9 mouse cellular contexts compared by ENCODE assay signal in genomic region chr2:152765045-152765674, GRCm38 (mm10). TPM values are rescaled to one million over a fixed set of nuclear protein-coding genes. Genes with fewer than 3 reads are reported as not detected.
DNase-seq lines count a peak whose midpoint lies in the region; ATAC-seq and TF ChIP-seq lines count a peak whose summit lies in the region.
"Had no signal": no experiment of that assay in that cellular context is flagged by ENCODE, and none has a peak within 500 bp of the region (broad histone marks: within the 10 kb centered on the region; RNA-seq: fewer than 3 reads in every experiment).

No protein-coding gene starts in this region.

- no peaks in the 10 kb centered on the region for H3K36me3 ChIP-seq in heart, embryonic 15.5 days
- H3K36me3 ChIP-seq in forebrain, embryonic 16.5 days (ENCODE audit: control insufficient read depth, insufficient read depth), result no peaks in the 10 kb centered on the region
- 0 out of 2 replicates have a peak, but pooled peaks cover 3% of the 10 kb centered on the region for H3K36me3 ChIP-seq in limb, embryonic 14.5 days (ENCODE audit: control insufficient read depth, insufficient read depth, low read length)
- H3K36me3 ChIP-seq in midbrain, postnatal 0 days (ENCODE audit: insufficient read depth, low read length), result no peaks in the 10 kb centered on the region

- intact Hi-C loops in heart, postnatal 10 days (cut with DNase I), result loop anchor here (2.0 kb wide), 1 partner anchor 22 kb away; no protein-coding TSS in a partner anchor

- TF ChIP-seq CTCF in midbrain, postnatal 0 days (IDR thresholded peaks at IDR 0.05), result no peak

- peak overlapping the region; percentile 57 for H3K4me2 ChIP-seq in heart, embryonic 15.5 days
- H3K4me2 ChIP-seq in forebrain, embryonic 16.5 days (ENCODE audit: low read length), result peak overlapping the region; percentile 3; the same call in 1 of the 2 replicates
- peak overlapping the region; percentile 27; the same call in 1 of the 2 replicates for H3K4me2 ChIP-seq in limb, embryonic 14.5 days (replicated peaks; ENCODE audit: low read depth, low read length, severe bottlenecking)
- 0 out of 2 replicates have a peak overlapping the region, but pooled peaks have one; percentile 12 for H3K4me2 ChIP-seq in midbrain, postnatal 0 days (ENCODE audit: low read depth, low read length, poor library complexity, severe bottlenecking)

- peak overlapping the region; percentile 60 for H3K27ac ChIP-seq in heart, embryonic 15.5 days
- no peak overlapping the region for H3K27ac ChIP-seq in forebrain, embryonic 16.5 days (ENCODE audit: low read length)
- no peak overlapping the region for H3K27ac ChIP-seq in limb, embryonic 14.5 days (replicated peaks; ENCODE audit: low read depth, low read length)
- no peak overlapping the region for H3K27ac ChIP-seq in midbrain, postnatal 0 days (ENCODE audit: low read depth, low read length)
- H3K27ac ChIP-seq: heart, adult 2 months had no signal

- no peak for DNase-seq in heart, postnatal 10 days
- no peak for DNase-seq in limb, embryonic 14.5 days (ENCODE audit: low spot score)
- DNase-seq in midbrain, postnatal 0 days (ENCODE audit: low spot score), result no peak
- no peak for DNase-seq in MN1 (ENCODE audit: low spot score)
- no peak for DNase-seq in layer of hippocampus, adult 9-10 months (ENCODE audit: low spot score)
- DNase-seq: heart, adult 2 months had no signal

- peaks cover 37% of the 10 kb centered on the region for H3K4me1 ChIP-seq in heart, embryonic 15.5 days (replicated peaks)
- peaks cover 10% of the 10 kb centered on the region for H3K4me1 ChIP-seq in forebrain, embryonic 16.5 days (replicated peaks; ENCODE audit: control insufficient read depth, insufficient read depth, low read length)
- peaks cover 26% of the 10 kb centered on the region for H3K4me1 ChIP-seq in limb, embryonic 14.5 days (ENCODE audit: control insufficient read depth, insufficient read depth, low read length)
- no peaks in the 10 kb centered on the region for H3K4me1 ChIP-seq in midbrain, postnatal 0 days (ENCODE audit: insufficient read depth, low read length)

- 28% methylated on average over 7 of the region's 7 CpGs for WGBS in heart, embryonic 15.5 days
- WGBS in forebrain, embryonic 16.5 days, result 16% methylated on average over 7 of the region's 7 CpGs
- 42% methylated on average over 7 of the region's 7 CpGs for WGBS in limb, embryonic 14.5 days
- WGBS in midbrain, postnatal 0 days, result 17% methylated on average over 7 of the region's 7 CpGs

- no peak overlapping the region for H3K4me3 ChIP-seq in heart, embryonic 15.5 days
- no peak overlapping the region for H3K4me3 ChIP-seq in forebrain, embryonic 16.5 days (replicated peaks; ENCODE audit: low read length)
- no peak overlapping the region for H3K4me3 ChIP-seq in limb, embryonic 14.5 days (replicated peaks; ENCODE audit: low read length)
- no peak overlapping the region for H3K4me3 ChIP-seq in midbrain, postnatal 0 days (ENCODE audit: low read depth, low read length)
- H3K4me3 ChIP-seq: heart, adult 2 months had no signal

- TF ChIP-seq POLR2A in limb, embryonic 14.5 days (IDR thresholded peaks at IDR 0.05; ENCODE audit: borderline replicate concordance, extremely low read depth, insufficient read depth, insufficient read length), result no peak

- ATAC-seq in heart, embryonic 15.5 days (replicated peaks; ENCODE audit: insufficient number of reproducible peaks, insufficient read depth, low FRiP score, low read depth), result no peak
- ATAC-seq in forebrain, embryonic 16.5 days, result no peak; the same call in 1 of the 2 replicates
- no peak for ATAC-seq in limb, embryonic 14.5 days (ENCODE audit: low FRiP score, low read depth)
- ATAC-seq in midbrain, postnatal 0 days (ENCODE audit: low FRiP score), result no peak
- ATAC-seq in megakaryocyte, adult 5-6 weeks (ENCODE audit: poor library complexity, severe bottlenecking), result no peak

- no peak overlapping the region for H3K9ac ChIP-seq in heart, embryonic 15.5 days
- H3K9ac ChIP-seq in forebrain, embryonic 16.5 days (replicated peaks; ENCODE audit: low read depth, low read length), result no peak overlapping the region
- H3K9ac ChIP-seq in limb, embryonic 14.5 days (ENCODE audit: low read depth, low read length, severe bottlenecking), result 0 out of 2 replicates have a peak overlapping the region, but pooled peaks have one; percentile 16
- H3K9ac ChIP-seq in midbrain, postnatal 0 days (replicated peaks; ENCODE audit: low read length, poor library complexity, severe bottlenecking), result no peak overlapping the region

- H3K27me3 ChIP-seq in heart, embryonic 15.5 days, result no peaks in the 10 kb centered on the region
- no peaks in the 10 kb centered on the region for H3K27me3 ChIP-seq in forebrain, embryonic 16.5 days (replicated peaks; ENCODE audit: control insufficient read depth, insufficient read depth, low read length)
- no peaks in the 10 kb centered on the region for H3K27me3 ChIP-seq in limb, embryonic 14.5 days (ENCODE audit: control insufficient read depth, insufficient read depth, low read length)
- no peaks in the 10 kb centered on the region for H3K27me3 ChIP-seq in midbrain, postnatal 0 days (ENCODE audit: insufficient read depth, low read length)

- no peaks in the 10 kb centered on the region for H3K9me3 ChIP-seq in heart, embryonic 15.5 days (replicated peaks)
- H3K9me3 ChIP-seq in forebrain, embryonic 16.5 days (ENCODE audit: control insufficient read depth, low read length), result no peaks in the 10 kb centered on the region
- H3K9me3 ChIP-seq in limb, embryonic 14.5 days (ENCODE audit: control insufficient read depth, low read length), result no peaks in the 10 kb centered on the region
- no peaks in the 10 kb centered on the region for H3K9me3 ChIP-seq in midbrain, postnatal 0 days (ENCODE audit: low read length)

RNA-seq across cellular contexts. Expression of gene Cox4i2, which starts 11.2 kb away (rescaled TPM):
- polyA plus RNA-seq in heart, embryonic 15.5 days (2015; fragmentation: Nextera tagmentation; extraction: Ambion mirVana), result 20.8 and 24.2 TPM in 2 replicates
- 10 to 100 TPM; 17.9 to 22.4 TPM for total RNA-seq in heart, postnatal 10 days (2021)
- 4.7 and 6.0 TPM in 2 replicates for polyA plus RNA-seq in forebrain, embryonic 16.5 days (2015; fragmentation: Nextera tagmentation; extraction: Ambion mirVana)
- 21.7 and 23.7 TPM in 2 replicates for polyA plus RNA-seq in limb, embryonic 14.5 days (2012; rRNA removed)
- 33.6 and 34.7 TPM in 2 replicates for polyA plus RNA-seq in limb, embryonic 14.5 days (2014; fragmentation: Nextera tagmentation; extraction: Ambion mirVana)
- 2.0 and 6.8 TPM in 2 replicates for total RNA-seq in midbrain, postnatal 0 days (2014; rRNA removed)
- polyA plus RNA-seq in midbrain, postnatal 0 days (2015; fragmentation: Nextera tagmentation; extraction: Ambion mirVana), result 3.3 and 4.5 TPM in 2 replicates
- 0.20 and 0.55 TPM in 2 replicates for total RNA-seq in megakaryocyte, adult 5-6 weeks (2015)
- total RNA-seq in megakaryocyte, adult 5-6 weeks (2017), result 0.41 TPM in 1 of 2 replicates, not detected in the other

RNA-seq across cellular contexts. Expression of gene Id1, which starts 29.1 kb away (rescaled TPM):
- 61.9 and 63.1 TPM in 2 replicates for polyA plus RNA-seq in heart, embryonic 15.5 days (2015; fragmentation: Nextera tagmentation; extraction: Ambion mirVana)
- total RNA-seq in heart, postnatal 10 days (2021), result 10 to 100 TPM; 72.9 to 84.2 TPM
- polyA plus RNA-seq in forebrain, embryonic 16.5 days (2015; fragmentation: Nextera tagmentation; extraction: Ambion mirVana), result 22.3 and 26.0 TPM in 2 replicates
- polyA plus RNA-seq in limb, embryonic 14.5 days (2012; rRNA removed), result 444 and 565 TPM in 2 replicates
- 184 and 198 TPM in 2 replicates for polyA plus RNA-seq in limb, embryonic 14.5 days (2014; fragmentation: Nextera tagmentation; extraction: Ambion mirVana)
- total RNA-seq in midbrain, postnatal 0 days (2014; rRNA removed), result 69.6 and 71.7 TPM in 2 replicates
- 52.6 and 58.3 TPM in 2 replicates for polyA plus RNA-seq in midbrain, postnatal 0 days (2015; fragmentation: Nextera tagmentation; extraction: Ambion mirVana)
- 28.4 and 48.3 TPM in 2 replicates for total RNA-seq in megakaryocyte, adult 5-6 weeks (2015)
- 35.0 and 40.1 TPM in 2 replicates for total RNA-seq in megakaryocyte, adult 5-6 weeks (2017)

Comparison
In these comparisons a context has a peak if more than half of its experiments do, and no peak if none do; other contexts are left out.
1. H3K4me2 ChIP-seq: peak in every context shown above with its lines; median percentile 57 in heart, embryonic 15.5 days; 27 in limb, embryonic 14.5 days; 12 in midbrain, postnatal 0 days; 3 in forebrain, embryonic 16.5 days.